Mouse (Mus musculus): ENCODE results near the gene Zdhhc12. TPM values are rescaled to one million over a fixed set of nuclear protein-coding genes. Genes with fewer than 3 reads are reported as not detected.

Gene Zdhhc12
- polyA plus RNA-seq, 1 experiment = 31.5 TPM

DNA sequence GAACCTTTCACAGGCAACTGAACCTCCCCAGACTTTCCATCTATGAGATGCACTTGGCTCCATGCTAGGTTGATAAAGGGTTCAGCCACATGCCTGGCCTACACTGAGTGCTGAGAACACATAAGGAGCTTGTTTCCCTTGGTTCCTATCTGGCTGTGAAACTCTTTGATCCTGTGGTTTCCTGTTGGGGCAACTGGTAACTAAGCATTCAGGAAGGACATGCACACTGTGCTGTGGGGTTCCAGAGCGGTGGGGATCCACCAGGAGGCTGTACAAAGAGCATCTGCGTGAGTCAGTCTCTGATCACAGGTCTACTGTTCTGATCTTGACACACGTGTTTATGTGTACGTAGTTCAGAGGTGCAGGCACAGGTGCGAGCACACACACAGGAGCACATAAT, 19.1 kb upstream of the Zdhhc12 start:
- H3K79me3 ChIP-seq (ENCODE audit: low read depth) = no peaks in the 10 kb centered on the region
- no peak overlapping the region for H3K4me3 ChIP-seq (ENCODE audit: insufficient read depth, poor library complexity, severe bottlenecking)
- no peaks in the 10 kb centered on the region for H3K79me2 ChIP-seq (ENCODE audit: control insufficient read depth, insufficient read depth)
- no peak for TF ChIP-seq MYOD1 (IDR thresholded peaks at IDR 0.05; ENCODE audit: control insufficient read depth, insufficient read length, low read depth)
- TF ChIP-seq MAX (IDR thresholded peaks at IDR 0.05) = no peak
- TF ChIP-seq USF1 (IDR thresholded peaks at IDR 0.05; ENCODE audit: low read depth) = no peak
- TF ChIP-seq CEBPB (IDR thresholded peaks at IDR 0.05; ENCODE audit: low read depth) = no peak
- TF ChIP-seq CTCF (IDR thresholded peaks at IDR 0.05; ENCODE audit: control insufficient read depth, insufficient read depth, insufficient read length) = no peak
- no peak for TF ChIP-seq MYOG (IDR thresholded peaks at IDR 0.05; ENCODE audit: control insufficient read depth, extremely low read depth, insufficient read length)
- TF ChIP-seq FOSL1 (IDR thresholded peaks at IDR 0.05; ENCODE audit: insufficient read depth, low read length, poor library complexity, severe bottlenecking) = no peak
- no peaks in the 10 kb centered on the region for H3K27me3 ChIP-seq (ENCODE audit: control insufficient read depth, insufficient read depth, insufficient read length)
- peaks cover 6% of the 10 kb centered on the region for H3K36me3 ChIP-seq (ENCODE audit: control insufficient read depth, insufficient read depth)
- H3ac ChIP-seq (ENCODE audit: control insufficient read depth, insufficient read length, low read depth) = no peak overlapping the region

- TF ChIP-seq USF1 (IDR thresholded peaks at IDR 0.05; ENCODE audit: low read depth) = no peak
- TF ChIP-seq CTCF (IDR thresholded peaks at IDR 0.05; ENCODE audit: control insufficient read depth, insufficient read depth, insufficient read length) = no peak
- TF ChIP-seq FOSL1 (IDR thresholded peaks at IDR 0.05; ENCODE audit: insufficient read depth, low read length, poor library complexity, severe bottlenecking) = no peak
- TF ChIP-seq CEBPB (IDR thresholded peaks at IDR 0.05; ENCODE audit: low read depth) = no peak
- Histone ChIP-seq H3K79me3 (ENCODE audit: low read depth) (no peaks in the 10 kb centered on the region), H3K4me3 (ENCODE audit: insufficient read depth, poor library complexity, severe bottlenecking) (no peak overlapping the region), H3ac (ENCODE audit: control insufficient read depth, insufficient read length, low read depth) (no peak overlapping the region), H3K27me3 (ENCODE audit: control insufficient read depth, insufficient read depth, insufficient read length) (no peaks in the 10 kb centered on the region), H3K36me3 (ENCODE audit: control insufficient read depth, insufficient read depth) (peaks cover 6% of the 10 kb centered on the region), H3K79me2 (ENCODE audit: control insufficient read depth, insufficient read depth) (no peaks in the 10 kb centered on the region)
Observed at GRCm38 (mm10) chr2:30111500-30111899, 18.1 kb upstream of the Zdhhc12 start.

DNA sequence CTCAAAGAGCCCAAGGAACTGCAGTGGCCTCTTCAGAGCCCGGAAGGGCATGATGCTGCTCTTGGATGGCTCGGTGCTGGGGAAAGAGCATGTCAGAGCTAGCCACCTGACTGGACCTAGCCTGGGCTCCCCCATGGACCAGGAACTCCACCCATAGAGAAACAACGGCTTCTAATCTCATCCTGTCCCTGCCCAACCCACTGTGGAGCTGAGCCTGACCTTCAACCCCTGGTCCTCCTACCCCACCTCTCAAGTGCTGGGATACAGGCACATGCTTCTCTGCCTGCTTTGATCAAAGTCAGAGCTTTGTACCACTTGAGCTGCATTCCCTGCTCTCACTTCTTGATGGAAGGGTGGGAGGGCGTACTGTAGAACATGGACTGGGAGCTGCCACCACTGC, 14.8 kb upstream of the Zdhhc12 start:
- Histone ChIP-seq H3K36me3 (ENCODE audit: control insufficient read depth, insufficient read depth) (peaks cover 6% of the 10 kb centered on the region), H3K79me2 (ENCODE audit: control insufficient read depth, insufficient read depth) (no peaks in the 10 kb centered on the region), H3K27me3 (ENCODE audit: control insufficient read depth, insufficient read depth, insufficient read length) (no peaks in the 10 kb centered on the region), H3K4me3 (ENCODE audit: insufficient read depth, poor library complexity, severe bottlenecking) (no peak overlapping the region), H3K79me3 (ENCODE audit: low read depth) (no peaks in the 10 kb centered on the region), H3ac (ENCODE audit: control insufficient read depth, insufficient read length, low read depth) (no peak overlapping the region)
- no peak for TF ChIP-seq MAX (IDR thresholded peaks at IDR 0.05)

GRCm38 (mm10) chr2:30107646-30108045, 14.2 kb upstream of the Zdhhc12 start:
- Histone ChIP-seq H3ac (ENCODE audit: control insufficient read depth, insufficient read length, low read depth) (no peak overlapping the region), H3K79me3 (ENCODE audit: low read depth) (no peaks in the 10 kb centered on the region), H3K36me3 (ENCODE audit: control insufficient read depth, insufficient read depth) (peaks cover 6% of the 10 kb centered on the region), H3K79me2 (ENCODE audit: control insufficient read depth, insufficient read depth) (no peaks in the 10 kb centered on the region), H3K4me3 (ENCODE audit: insufficient read depth, poor library complexity, severe bottlenecking) (no peak overlapping the region), H3K27me3 (ENCODE audit: control insufficient read depth, insufficient read depth, insufficient read length) (no peaks in the 10 kb centered on the region)
- TF ChIP-seq MYOD1 (IDR thresholded peaks at IDR 0.05; ENCODE audit: control insufficient read depth, insufficient read length, low read depth) = no peak
- no peak for TF ChIP-seq MYOG (IDR thresholded peaks at IDR 0.05; ENCODE audit: control insufficient read depth, extremely low read depth, insufficient read length)
- TF ChIP-seq USF1 (IDR thresholded peaks at IDR 0.05; ENCODE audit: low read depth) = no peak
- no peak for TF ChIP-seq CEBPB (IDR thresholded peaks at IDR 0.05; ENCODE audit: low read depth)
- TF ChIP-seq CTCF (IDR thresholded peaks at IDR 0.05; ENCODE audit: control insufficient read depth, insufficient read depth, insufficient read length) = no peak
- TF ChIP-seq MAX (IDR thresholded peaks at IDR 0.05) = no peak

- TF ChIP-seq MYOG (IDR thresholded peaks at IDR 0.05; ENCODE audit: control insufficient read depth, extremely low read depth, insufficient read length) (no peak), CTCF (IDR thresholded peaks at IDR 0.05; ENCODE audit: control insufficient read depth, insufficient read depth, insufficient read length) (peak; percentile 63)
- Histone ChIP-seq H3K27me3 (ENCODE audit: control insufficient read depth, insufficient read depth, insufficient read length) (no peaks in the 10 kb centered on the region), H3K79me3 (ENCODE audit: low read depth) (no peaks in the 10 kb centered on the region), H3K79me2 (ENCODE audit: control insufficient read depth, insufficient read depth) (no peaks in the 10 kb centered on the region), H3K36me3 (ENCODE audit: control insufficient read depth, insufficient read depth) (peaks cover 6% of the 10 kb centered on the region), H3ac (ENCODE audit: control insufficient read depth, insufficient read length, low read depth) (no peak overlapping the region), H3K4me3 (ENCODE audit: insufficient read depth, poor library complexity, severe bottlenecking) (no peak overlapping the region)
Observed at GRCm38 (mm10) chr2:30106364-30106763, 12.9 kb upstream of the Zdhhc12 start.

GRCm38 (mm10) chr2:30100214-30100613, 6.8 kb upstream of the Zdhhc12 start:
- Histone ChIP-seq H3ac (ENCODE audit: control insufficient read depth, insufficient read length, low read depth) (no peak overlapping the region), H3K79me3 (ENCODE audit: low read depth) (peaks cover 2% of the 10 kb centered on the region), H3K79me2 (ENCODE audit: control insufficient read depth, insufficient read depth) (peaks cover 7% of the 10 kb centered on the region), H3K4me3 (ENCODE audit: insufficient read depth, poor library complexity, severe bottlenecking) (no peak overlapping the region), H3K36me3 (ENCODE audit: control insufficient read depth, insufficient read depth) (no peaks in the 10 kb centered on the region), H3K27me3 (ENCODE audit: control insufficient read depth, insufficient read depth, insufficient read length) (no peaks in the 10 kb centered on the region)
- TF ChIP-seq MYOG (IDR thresholded peaks at IDR 0.05; ENCODE audit: control insufficient read depth, extremely low read depth, insufficient read length) (no peak), MYOD1 (IDR thresholded peaks at IDR 0.05; ENCODE audit: control insufficient read depth, insufficient read length, low read depth) (no peak), CEBPB (IDR thresholded peaks at IDR 0.05; ENCODE audit: low read depth) (no peak), USF1 (IDR thresholded peaks at IDR 0.05; ENCODE audit: low read depth) (no peak), FOSL1 (IDR thresholded peaks at IDR 0.05; ENCODE audit: insufficient read depth, low read length, poor library complexity, severe bottlenecking) (no peak), MAX (IDR thresholded peaks at IDR 0.05) (no peak)
